Mouse (Mus musculus): ENCODE data around the gene Rarb.

DNA sequence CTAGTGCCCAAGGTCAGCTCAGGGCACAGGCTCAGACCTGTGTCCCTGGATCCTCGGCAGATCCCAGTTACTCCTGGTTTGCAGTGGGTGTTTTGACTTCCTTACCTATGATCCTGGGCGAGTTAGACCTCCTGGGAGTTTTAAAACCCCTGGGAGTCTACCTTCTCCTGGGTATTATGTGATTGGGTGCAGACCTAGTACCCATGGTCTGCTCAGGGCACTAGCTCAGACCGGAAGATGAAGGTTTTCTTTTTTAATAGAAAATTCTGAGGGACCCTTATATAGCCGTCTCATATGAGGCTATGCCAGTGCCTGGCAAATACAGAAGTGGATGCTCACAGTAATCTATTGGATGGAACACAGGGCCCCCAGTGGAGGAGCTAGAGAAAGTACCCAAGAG lies 413.8 kb downstream of the Rarb start:
- TF ChIP-seq CTCF (IDR thresholded peaks at IDR 0.05; ENCODE audit: borderline replicate concordance, extremely low read depth, insufficient read depth, insufficient read length): no peak
- TF ChIP-seq POLR2A (IDR thresholded peaks at IDR 0.05; ENCODE audit: borderline replicate concordance, extremely low read depth, insufficient read depth, insufficient read length, poor library complexity, severe bottlenecking): no peak

Data from brain, embryonic 14.5 days (tissue).